Mouse (Mus musculus) frontal cortex, postnatal 14 days (tissue): Measurements from ENCODE around the gene Rnf38.

ENCODE experiments used
- DNase-seq, 2 experiments: peaks; one replicate each; pipeline ENCODE4 v3.0.0; 2022; ENCODE audit warnings: low spot score in 2 of 2

The Rnf38 gene

GRCm38 (mm10) chr4:44233713-44234003 lies at the start of gene Rnf38:
Rnf38 (minus strand) TSS chr4:44233789.
- DNase-seq = no peak

GRCm38 (mm10) chr4:44281597-44282265 lies 48.1 kb upstream of the Rnf38 start:
- no peak for DNase-seq

- DNase-seq = no peak
Measured at GRCm38 (mm10) chr4:44271134-44271533, 37.5 kb upstream of the Rnf38 start.

GRCm38 (mm10) chr4:44269376-44269817 lies 35.8 kb upstream of the Rnf38 start:
- DNase-seq = no peak

GRCm38 (mm10) chr4:44267437-44267836 lies 33.8 kb upstream of the Rnf38 start:
- DNase-seq = no peak

GRCm38 (mm10) chr4:44265500-44265899 lies 31.9 kb upstream of the Rnf38 start:
- DNase-seq = no peak

- DNase-seq = no peak
Measured at GRCm38 (mm10) chr4:44260244-44260643, 26.7 kb upstream of the Rnf38 start.

GRCm38 (mm10) chr4:44259126-44259525 lies 25.5 kb upstream of the Rnf38 start:
- DNase-seq = no peak

GRCm38 (mm10) chr4:44254579-44254978 lies 21.0 kb upstream of the Rnf38 start:
- no peak for DNase-seq

GRCm38 (mm10) chr4:44253191-44253590 lies 19.6 kb upstream of the Rnf38 start:
- no peak for DNase-seq

- no peak for DNase-seq
Measured at GRCm38 (mm10) chr4:44251966-44252916, 18.7 kb upstream of the Rnf38 start.

GRCm38 (mm10) chr4:44251521-44251920 lies 17.9 kb upstream of the Rnf38 start:
- no peak for DNase-seq

- DNase-seq = no peak
Measured at GRCm38 (mm10) chr4:44249705-44250104, 16.1 kb upstream of the Rnf38 start.

GRCm38 (mm10) chr4:44247051-44247939 lies 13.7 kb upstream of the Rnf38 start:
- DNase-seq = no peak

GRCm38 (mm10) chr4:44246285-44246684 lies 12.7 kb upstream of the Rnf38 start:
- DNase-seq = no peak

GRCm38 (mm10) chr4:44241638-44242037 lies 8.0 kb upstream of the Rnf38 start:
- no peak for DNase-seq

- DNase-seq = no peak
Measured at GRCm38 (mm10) chr4:44235946-44236345, 2.4 kb upstream of the Rnf38 start.

GRCm38 (mm10) chr4:44234004-44234866 lies 646 bp upstream of the Rnf38 start:
- peak; percentile 63 to 69 for DNase-seq

- peak; percentile 31 to 32 for DNase-seq
Measured at GRCm38 (mm10) chr4:44232771-44233712, 547 bp downstream of the Rnf38 start.

GRCm38 (mm10) chr4:44225128-44225527 lies 8.5 kb downstream of the Rnf38 start:
- DNase-seq = no peak
